Mouse (Mus musculus) olfactory bulb, adult 2 months (tissue): ENCODE results near the gene Ifnl3. TPM values are rescaled to one million over a fixed set of nuclear protein-coding genes. Genes with fewer than 3 reads are reported as not detected.
"Not testable (repeated sequence)": the region's sequence is repeated elsewhere in the genome, so short reads cannot be mapped to it uniquely, and the experiment has no call there.

Experiments used
- H3K27ac ChIP-seq: fragments of 200-500 bp; 2 replicates; pipeline ENCODE4 v1.5.1; 2012; ENCODE audit warnings: low read depth, low read length; ENCODE audit not compliant: insufficient read depth
- H3K4me1 ChIP-seq: fragments of 200-500 bp; 2 replicates; pipeline ENCODE4 v1.6.1; 2012; ENCODE audit warnings: low read length; ENCODE audit not compliant: control insufficient read depth, insufficient read depth
- H3K4me3 ChIP-seq: fragments of 200-500 bp; 2 replicates; pipeline ENCODE4 v1.5.1; 2012; ENCODE audit warnings: mild to moderate bottlenecking, low read depth, low read length, moderate library complexity; ENCODE audit not compliant: insufficient read depth
- CTCF ChIP-seq: fragments of 200-500 bp; IDR thresholded peaks from 2 replicates; pipeline ENCODE4 v1.5.1; 2012; ENCODE audit warnings: low read depth, mild to moderate bottlenecking, low read length, moderate library complexity; ENCODE audit not compliant: insufficient read depth
- POLR2A ChIP-seq: fragments of 200-500 bp; IDR thresholded peaks from 2 replicates; pipeline ENCODE4 v1.6.1; 2012; ENCODE audit warnings: mild to moderate bottlenecking, low read depth, low read length, moderate library complexity; ENCODE audit not compliant: insufficient read depth
- WGBS: fragments of 180-500 bp; shearing (Covaris S2); methylation state at CpG from one replicate; pipeline ENCODE4 v1.1.7; 2018; 5-methylcytosine and 5-hydroxymethylcytosine counted together
- polyA plus RNA-seq: library from polyadenylated mRNA; stranded (reverse); fragments of >200 nt; gene quantifications from 2 replicates; pipeline ENCODE4 v1.2.4, GENCODE M21; 2012; ENCODE audit warnings: low replicate concordance; ENCODE audit not compliant: missing spikeins, insufficient read depth, insufficient read length

Ifnl3 gene
- polyA plus RNA-seq, 1 experiment, result not detected

GRCm38 (mm10) chr7:28495426-28495825 lies 27.2 kb upstream of the Ifnl3 start:
- WGBS, result 85% methylated on average over 11 of the region's 11 CpGs
- Histone ChIP-seq H3K4me3 (no peak overlapping the region), H3K27ac (no peak overlapping the region), H3K4me1 (peaks cover 5% of the 10 kb centered on the region; the same call in 1 of the 2 replicates)
- no peak for TF ChIP-seq CTCF
- TF ChIP-seq POLR2A, result no peak

- 28% methylated on average over 5 of the region's 5 CpGs for WGBS
- TF ChIP-seq POLR2A (no peak), CTCF (no peak)
- peaks cover 4% of the 10 kb centered on the region; the same call in 1 of the 2 replicates for H3K4me1 ChIP-seq
- no peak overlapping the region for H3K27ac ChIP-seq
- no peak overlapping the region for H3K4me3 ChIP-seq
These were observed 17.1 kb upstream of the Ifnl3 start for GRCm38 (mm10) chr7:28505585-28505984.

- H3K4me3 ChIP-seq, H3K27ac ChIP-seq, H3K4me1 ChIP-seq: not testable (repeated sequence)
- 88% methylated on average over 2 of the region's 2 CpGs for WGBS
These were observed 13.5 kb upstream of the Ifnl3 start for GRCm38 (mm10) chr7:28509121-28509520.

DNA sequence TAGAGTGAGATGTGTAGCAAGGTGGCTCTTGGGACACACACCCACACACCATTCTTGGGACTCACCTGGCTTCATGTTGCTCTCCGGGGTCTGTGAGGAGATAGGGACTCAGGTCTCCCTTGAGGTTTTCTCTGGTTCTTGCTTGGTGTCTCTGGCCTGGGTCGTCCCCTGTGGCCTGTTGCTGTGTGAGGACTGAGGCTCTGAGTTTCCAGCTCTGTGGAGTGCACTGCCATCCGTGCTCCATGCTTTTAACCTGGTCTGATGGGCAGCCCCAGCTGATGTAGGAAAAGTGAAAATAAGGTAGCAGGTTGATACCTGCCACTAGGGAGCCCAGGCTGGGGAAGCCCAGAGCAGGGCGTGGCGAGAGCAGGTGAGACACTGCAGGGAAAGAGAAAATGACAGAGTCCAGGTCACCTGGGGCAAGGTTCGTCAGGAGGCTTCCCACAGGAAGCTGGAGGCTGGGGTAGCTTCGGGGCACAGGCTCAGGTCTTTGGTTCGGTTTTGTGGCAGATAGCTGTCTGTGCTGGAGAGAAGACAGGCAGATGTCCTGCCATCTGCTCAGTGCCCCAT lies 12.1 kb upstream of the Ifnl3 start, which contains the start of gene Ifnl2:
TSS of gene Ifnl2 (minus strand) at position 51 of the 570 bp plus-strand sequence.
- H3K4me1 ChIP-seq, H3K4me3 ChIP-seq, H3K27ac ChIP-seq: not testable (repeated sequence)
- 79% methylated on average over 8 of the region's 8 CpGs for WGBS

DNA sequence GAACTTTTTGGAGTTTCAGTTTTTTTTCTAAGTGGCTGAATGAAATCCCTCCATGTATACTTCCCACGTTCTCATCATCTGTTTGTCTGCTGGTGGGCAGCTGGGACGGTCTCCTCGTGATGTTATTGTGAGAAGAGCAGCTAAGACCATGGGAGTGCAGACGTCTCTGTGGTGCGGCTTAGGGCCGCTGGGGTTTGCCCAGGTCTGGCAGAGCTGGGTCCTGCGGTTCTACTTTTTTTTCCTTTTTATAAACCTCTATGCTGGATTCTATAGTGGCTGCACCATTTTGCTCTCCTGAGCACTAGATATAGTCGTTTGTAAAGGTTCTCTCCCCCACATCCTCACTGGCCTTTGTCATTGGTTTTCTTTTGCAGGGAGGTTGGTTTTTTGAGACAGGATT lies 11.2 kb upstream of the Ifnl3 start:
- Histone ChIP-seq H3K27ac (no peak overlapping the region), H3K4me1 (peaks cover 11% of the 10 kb centered on the region), H3K4me3 (no peak overlapping the region)
- TF ChIP-seq POLR2A (no peak), CTCF (no peak)
- WGBS, result 76% methylated on average over 8 of the region's 8 CpGs

- H3K27ac ChIP-seq, result no peak overlapping the region
- H3K4me1 ChIP-seq, result no peaks in the 10 kb centered on the region; the same call in 1 of the 2 replicates
- whole genome bisulfite sequencing, result 7% methylated on average over 19 of the region's 19 CpGs
- H3K4me3 ChIP-seq, result no peak overlapping the region
- peak; percentile 94 for TF ChIP-seq CTCF
- no peak for TF ChIP-seq POLR2A
These were observed 5.5 kb downstream of the Ifnl3 start for GRCm38 (mm10) chr7:28527922-28528719.

GRCm38 (mm10) chr7:28532005-28532404 lies 9.4 kb downstream of the Ifnl3 start:
- TF ChIP-seq POLR2A (no peak), CTCF (no peak)
- H3K27ac ChIP-seq, result no peak overlapping the region
- H3K4me1 ChIP-seq, result no peaks in the 10 kb centered on the region; the same call in 1 of the 2 replicates
- no peak overlapping the region for H3K4me3 ChIP-seq
- 88% methylated on average over 8 of the region's 8 CpGs for WGBS

DNA sequence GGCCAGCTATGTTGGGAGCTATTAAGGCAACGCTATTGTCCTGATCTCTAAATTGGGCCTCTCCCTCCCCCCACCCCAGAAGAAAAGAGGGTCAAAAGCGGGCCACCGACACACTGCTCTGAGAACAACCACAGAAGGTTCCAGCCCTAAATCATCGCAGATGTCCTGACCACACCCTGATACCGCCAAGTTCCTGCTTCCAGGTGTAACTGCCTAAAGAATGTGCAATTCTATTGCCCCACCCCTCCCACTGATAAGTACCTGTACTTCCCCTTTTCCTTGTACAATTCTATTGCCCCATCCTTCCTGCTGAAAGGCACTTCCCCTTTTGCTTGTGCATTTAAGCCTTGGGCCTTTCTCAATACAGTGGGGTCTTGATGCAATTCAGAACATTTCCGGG lies 16.2 kb downstream of the Ifnl3 start:
- H3K27ac ChIP-seq, H3K4me1 ChIP-seq, H3K4me3 ChIP-seq: not testable (repeated sequence)
- WGBS, result 93% methylated on average over 6 of the region's 6 CpGs

- no peak for TF ChIP-seq POLR2A
- no peak for TF ChIP-seq CTCF
- no peak within 1 kb of the TSS for H3K27ac ChIP-seq
- no peaks in the 10 kb centered on the region for H3K4me1 ChIP-seq
- WGBS, result 91% methylated on average over 4 of the region's 4 CpGs
- no peak within 1 kb of the TSS for H3K4me3 ChIP-seq
These were observed 17.9 kb downstream of the Ifnl3 start, which contains the start of gene Sycn for GRCm38 (mm10) chr7:28540526-28540925. Sycn (plus strand) TSS chr7:28540885.
